28 mouse cellular contexts compared by ENCODE assay signal in genomic region chr3:89206079-89206478, GRCm38 (mm10). TPM values are rescaled to one million over a fixed set of nuclear protein-coding genes. Genes with fewer than 3 reads are reported as not detected.
"Had no signal": no experiment of that assay in that cellular context is flagged by ENCODE, and none has a peak within 500 bp of the region (broad histone marks: within the 10 kb centered on the region; RNA-seq: fewer than 3 reads in every experiment).

No protein-coding gene starts in this region.

- ATAC-seq: hindbrain, embryonic 16.5 days; inflammation-experienced regulatory T-cells, adult 6 months; intestine, embryonic 15.5 days; intestine, postnatal 0 days had no signal

- DNase-seq: gastrocnemius, adult 2 months; gastrocnemius, postnatal 10 days; gastrocnemius, postnatal 25 days; heart, postnatal 4 days; kidney, adult 18-20 months; kidney, adult 8-10 months; kidney, postnatal 10 days; kidney, postnatal 25 days; kidney, postnatal 4 days; liver; liver, embryonic 13.5 days had no signal

- H3K9ac ChIP-seq: heart, embryonic 13.5 days; heart, embryonic 15.5 days; hindbrain, embryonic 12.5 days; hindbrain, embryonic 14.5 days; intestine, embryonic 15.5 days; limb, embryonic 12.5 days; liver, embryonic 13.5 days; liver, embryonic 15.5 days had no signal

- H3K4me3 ChIP-seq: gastrocnemius, adult 2 months; heart, adult 2 months; heart, embryonic 13.5 days; heart, embryonic 15.5 days; hindbrain, embryonic 10.5 days; hindbrain, embryonic 12.5 days; intestine, embryonic 15.5 days; layer of hippocampus, adult 2 months; left cerebral cortex, adult 2 months; limb, embryonic 10.5 days; limb, embryonic 12.5 days; liver, embryonic 13.5 days; liver, embryonic 15.5 days had no signal

- H3K9me3 ChIP-seq: heart, embryonic 13.5 days; heart, embryonic 15.5 days; hindbrain, embryonic 10.5 days; hindbrain, embryonic 12.5 days; intestine, embryonic 15.5 days; limb, embryonic 10.5 days; limb, embryonic 12.5 days; liver, embryonic 13.5 days; liver, embryonic 15.5 days had no signal

- H3K27ac ChIP-seq: gastrocnemius, adult 2 months; heart, adult 2 months; heart, embryonic 13.5 days; heart, embryonic 15.5 days; hindbrain, embryonic 10.5 days; hindbrain, embryonic 12.5 days; hindbrain, embryonic 14.5 days; intestine, embryonic 15.5 days; layer of hippocampus, adult 2 months; left cerebral cortex, adult 2 months; limb, embryonic 10.5 days; limb, embryonic 12.5 days; liver, embryonic 13.5 days; liver, embryonic 15.5 days had no signal

- H3K4me2 ChIP-seq: heart, embryonic 11.5 days; heart, embryonic 13.5 days; heart, embryonic 15.5 days; hindbrain, embryonic 12.5 days; hindbrain, embryonic 14.5 days; intestine, embryonic 15.5 days; limb, embryonic 12.5 days; liver, embryonic 11.5 days; liver, embryonic 13.5 days; liver, embryonic 15.5 days had no signal

- H3K27me3 ChIP-seq: heart, embryonic 13.5 days; heart, embryonic 15.5 days; hindbrain, embryonic 12.5 days; intestine, embryonic 15.5 days; limb, embryonic 12.5 days; liver, embryonic 13.5 days; liver, embryonic 15.5 days had no signal

RNA-seq across cellular contexts. Expression of gene Muc1, which starts 22.8 kb away (rescaled TPM):
- polyA plus RNA-seq: liver, embryonic 15.5 days had no signal
